Mouse (Mus musculus) mammary gland, adult 2 months (tissue): Measurements from ENCODE around the gene 2410004B18Rik. TPM values are rescaled to one million over a fixed set of nuclear protein-coding genes. Genes with fewer than 3 reads are reported as not detected.

Experiments
- polyA plus RNA-seq: library from polyadenylated mRNA; depleted of rRNA; stranded (reverse); fragments of >200 nt; gene quantifications from 2 replicates; pipeline ENCODE4 v1.2.3, GENCODE M21; 2012; ENCODE audit warnings: low replicate concordance; rRNA removed

Gene 2410004B18Rik
- polyA plus RNA-seq = 7.1 and 12.4 TPM in 2 replicates

DNA sequence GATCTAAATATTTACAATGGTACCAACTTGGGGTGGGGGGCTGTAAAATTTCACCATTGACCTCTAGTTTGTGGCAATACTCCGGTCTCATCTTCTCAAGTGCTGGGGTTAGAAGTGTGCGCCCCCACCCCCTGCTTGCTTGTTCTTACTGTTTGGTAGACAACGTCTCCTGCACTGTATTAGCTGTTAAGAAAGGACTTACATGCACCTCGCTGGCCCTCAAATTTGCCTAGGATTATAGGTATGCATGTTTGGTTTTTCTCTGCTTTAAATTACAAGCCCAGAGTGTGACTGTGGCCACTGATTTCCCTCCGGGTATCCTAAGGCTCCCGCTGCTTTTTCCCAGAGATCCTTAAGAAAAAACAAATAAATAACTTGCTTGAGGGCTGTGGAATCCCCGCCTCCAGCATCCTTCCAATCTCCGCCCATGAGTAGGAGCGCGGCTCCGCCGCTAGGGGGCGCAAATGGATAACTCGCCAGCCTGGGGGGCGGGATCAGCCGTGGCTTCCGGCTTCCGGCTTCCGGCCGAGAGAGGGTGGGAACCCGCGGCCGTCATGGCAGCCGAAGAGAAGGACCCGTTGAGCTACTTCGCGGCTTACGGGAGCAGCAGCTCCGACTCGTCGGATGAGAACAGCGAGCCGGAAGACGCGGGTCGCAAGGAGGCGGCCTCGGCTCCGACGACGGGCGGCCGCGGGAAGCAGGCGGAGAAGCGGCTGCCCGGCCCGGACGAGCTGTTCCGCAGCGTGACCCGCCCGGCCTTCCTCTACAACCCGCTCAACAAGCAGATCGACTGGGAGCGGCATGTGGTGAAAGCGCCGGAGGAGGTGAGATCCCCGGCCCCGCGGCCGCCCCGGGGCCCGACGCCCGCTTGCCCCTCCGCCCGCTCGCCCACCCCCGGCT, at the start of gene 2410004B18Rik:
TSS of gene 2410004B18Rik (plus strand) at position 510 of the 900 bp plus-strand sequence.

DNA sequence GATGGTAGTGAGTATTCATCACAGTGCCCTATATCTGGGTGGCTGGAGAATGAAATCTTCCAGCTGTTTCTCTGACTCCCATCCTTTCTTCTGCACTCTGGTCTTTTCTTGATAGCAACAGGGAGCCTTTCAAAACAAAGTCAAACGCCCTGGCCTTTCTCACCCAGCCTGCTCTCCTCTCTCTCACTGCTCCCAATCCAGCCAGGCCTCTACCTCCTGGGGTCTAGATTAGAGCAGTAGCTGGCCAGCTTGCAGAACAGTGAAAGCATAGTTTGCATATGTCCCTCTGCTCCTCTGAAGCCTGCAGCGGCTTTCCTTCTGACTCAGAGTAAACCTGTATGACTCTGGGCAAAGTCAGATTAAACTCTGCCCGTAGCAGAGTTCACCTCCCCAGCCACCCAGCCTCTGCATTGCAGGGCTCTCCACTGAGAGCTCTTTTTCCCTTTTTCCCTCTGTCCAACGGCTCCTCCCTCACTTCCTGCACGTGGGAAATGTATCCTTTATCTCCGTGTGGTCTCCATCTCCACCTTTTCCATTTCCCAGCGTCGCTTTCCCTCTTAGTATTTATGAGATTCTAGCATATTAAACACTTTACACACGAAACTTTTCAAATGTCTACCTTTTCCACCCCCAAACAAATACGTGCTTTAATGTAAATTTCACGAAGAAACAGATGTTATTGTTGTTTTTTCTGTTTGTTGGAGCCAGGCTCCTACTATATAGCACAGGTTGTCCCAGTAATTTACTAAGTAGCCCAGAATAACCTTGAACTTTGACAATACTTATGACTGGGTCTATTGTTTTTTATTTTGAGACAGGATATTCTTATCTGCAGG, 15.6 kb upstream of the 2410004B18Rik start, which contains the start of gene Bcl10:
TSS of gene Bcl10 (plus strand) at position 786 of the 836 bp plus-strand sequence.

DNA sequence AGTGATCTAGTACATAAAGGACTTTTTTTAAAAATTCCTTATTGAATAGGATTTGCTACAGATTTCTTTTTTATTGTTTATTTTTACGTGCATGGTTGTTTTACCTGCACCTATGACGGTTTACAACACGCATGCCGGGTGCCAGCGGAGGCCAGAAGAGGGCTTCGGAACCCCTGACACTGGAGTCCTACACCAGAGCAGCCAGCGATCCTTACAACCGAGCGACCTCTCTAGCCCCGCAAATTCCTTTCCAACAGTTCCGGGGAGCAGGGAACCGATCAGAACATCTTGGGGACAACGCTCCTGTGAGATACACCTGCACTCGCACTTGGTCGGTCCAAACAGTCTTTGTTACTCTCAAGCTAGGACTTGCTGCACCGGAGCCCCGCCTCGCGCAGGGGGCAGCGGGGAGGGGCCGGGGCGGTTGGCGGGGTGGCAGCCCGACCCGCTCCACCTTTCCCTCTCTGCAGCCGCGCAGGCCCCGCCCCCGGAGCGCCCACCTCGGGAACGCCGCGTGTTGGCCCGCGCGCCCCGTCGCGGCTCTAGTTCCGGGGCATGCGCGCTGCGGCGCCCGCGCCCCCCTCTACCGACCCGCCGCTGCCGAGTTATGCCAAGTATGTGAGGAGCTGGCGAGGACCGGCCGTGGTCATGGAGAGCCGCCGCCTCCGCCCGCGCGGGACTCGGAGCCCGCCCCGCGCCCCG, 49.6 kb downstream of the 2410004B18Rik start, which contains the start of gene Syde2:
TSS of gene Syde2 (plus strand) at position 603 of the 702 bp plus-strand sequence.

Other genes starting within 250 kb of the 2410004B18Rik start
- 3.3 and 5.0 TPM in 2 replicates for gene Ddah1, start 179.3 kb upstream of the 2410004B18Rik start, polyA plus RNA-seq
- 9.3 and 12.7 TPM in 2 replicates for gene Bcl10, start 15.2 kb upstream of the 2410004B18Rik start, polyA plus RNA-seq
- gene Syde2, start 49.9 kb downstream of the 2410004B18Rik start, polyA plus RNA-seq = 3.0 and 4.9 TPM in 2 replicates
- gene Wdr63, start 170.1 kb downstream of the 2410004B18Rik start, polyA plus RNA-seq = 0.13 TPM in 1 of 2 replicates, not detected in the other
- 1.3 and 1.5 TPM in 2 replicates for gene Mcoln3, start 179.4 kb downstream of the 2410004B18Rik start, polyA plus RNA-seq
- 2.9 and 6.3 TPM in 2 replicates for gene Mcoln2, start 211.8 kb downstream of the 2410004B18Rik start, polyA plus RNA-seq